Mouse (Mus musculus): ENCODE measurements at regions not wholly inside any gene's neighbourhood (a gene's known extent, or its start where the extent isn't known, plus 50 kb on each side); places are given as distances from the start of the nearest gene placed in this dataset.

- no peak for DNase-seq (ENCODE audit: low read depth, low spot score)
Measured at GRCm38 (mm10) chr4:12425507-12425906, 253.7 kb upstream of the Fam92a start.

- no peak for DNase-seq (ENCODE audit: low read depth, low spot score)
Measured at GRCm38 (mm10) chr4:12421628-12422319, 250.0 kb upstream of the Fam92a start.

- no peak for DNase-seq (ENCODE audit: low read depth, low spot score)
Measured at GRCm38 (mm10) chr4:12418086-12418485, 246.3 kb upstream of the Fam92a start.

GRCm38 (mm10) chr4:12395344-12395743 lies 223.5 kb upstream of the Fam92a start:
- DNase-seq (ENCODE audit: low read depth, low spot score), result no peak

GRCm38 (mm10) chr4:12376797-12377570 lies 205.2 kb upstream of the Fam92a start:
- DNase-seq (ENCODE audit: low read depth, low spot score), result no peak

DNA sequence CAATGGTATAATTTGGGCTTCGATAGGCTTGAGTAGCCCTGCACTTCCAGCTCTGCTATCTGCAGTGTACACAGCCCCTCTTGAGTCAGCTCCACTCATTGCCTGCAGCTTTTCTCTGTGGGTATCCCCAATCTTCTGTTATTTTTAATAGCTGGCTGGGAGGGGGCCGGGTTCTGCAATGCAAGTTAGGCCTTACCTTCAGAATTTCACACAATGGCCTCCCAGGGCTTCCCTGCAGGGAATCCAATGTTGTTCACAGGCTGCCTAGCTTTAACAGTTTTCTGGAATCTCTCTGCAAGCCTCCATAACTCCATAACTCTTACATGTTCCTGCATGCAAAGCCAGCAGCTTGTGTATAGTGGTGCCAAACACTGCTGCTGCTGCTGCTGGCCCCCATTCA lies 197.7 kb upstream of the Fam92a start:
- DNase-seq (ENCODE audit: low read depth, low spot score), result no peak

- DNase-seq (ENCODE audit: low read depth, low spot score), result no peak
Measured at GRCm38 (mm10) chr4:12356992-12357634, 185.3 kb upstream of the Fam92a start.

GRCm38 (mm10) chr4:12353337-12353856 lies 181.6 kb upstream of the Fam92a start:
- no peak for DNase-seq (ENCODE audit: low read depth, low spot score)

GRCm38 (mm10) chr4:12339236-12339635 lies 167.4 kb upstream of the Fam92a start:
- no peak for DNase-seq (ENCODE audit: low read depth, low spot score)

GRCm38 (mm10) chr4:12334832-12335587 lies 163.2 kb upstream of the Fam92a start:
- no peak for DNase-seq (ENCODE audit: low read depth, low spot score)

GRCm38 (mm10) chr4:12334429-12334828 lies 162.6 kb upstream of the Fam92a start:
- no peak for DNase-seq (ENCODE audit: low read depth, low spot score)

DNA sequence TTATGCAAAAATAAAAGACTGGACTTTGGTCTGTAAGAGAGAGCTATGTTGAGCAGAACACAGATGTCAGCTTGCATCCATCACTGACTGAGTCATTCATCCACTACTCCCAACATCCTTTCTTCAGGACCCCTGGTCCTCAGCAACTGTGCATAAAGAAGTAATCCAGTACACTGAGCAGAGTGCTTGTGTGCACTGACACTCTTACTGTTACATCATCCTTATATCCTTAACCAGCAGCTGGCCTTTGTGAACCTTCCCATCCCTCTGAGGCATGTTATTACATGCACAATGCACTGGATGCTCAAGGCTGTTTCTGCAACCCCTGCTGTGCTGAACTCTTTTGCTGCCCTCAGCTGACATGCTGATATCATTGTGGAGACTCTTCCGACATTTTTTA lies 144.2 kb upstream of the Fam92a start:
- DNase-seq (ENCODE audit: low read depth, low spot score), result no peak

- no peak for DNase-seq (ENCODE audit: low read depth, low spot score)
Measured at GRCm38 (mm10) chr4:12308332-12308731, 136.5 kb upstream of the Fam92a start.

- DNase-seq (ENCODE audit: low read depth, low spot score), result no peak
Measured at GRCm38 (mm10) chr4:12306618-12307565, 135.1 kb upstream of the Fam92a start.

DNA sequence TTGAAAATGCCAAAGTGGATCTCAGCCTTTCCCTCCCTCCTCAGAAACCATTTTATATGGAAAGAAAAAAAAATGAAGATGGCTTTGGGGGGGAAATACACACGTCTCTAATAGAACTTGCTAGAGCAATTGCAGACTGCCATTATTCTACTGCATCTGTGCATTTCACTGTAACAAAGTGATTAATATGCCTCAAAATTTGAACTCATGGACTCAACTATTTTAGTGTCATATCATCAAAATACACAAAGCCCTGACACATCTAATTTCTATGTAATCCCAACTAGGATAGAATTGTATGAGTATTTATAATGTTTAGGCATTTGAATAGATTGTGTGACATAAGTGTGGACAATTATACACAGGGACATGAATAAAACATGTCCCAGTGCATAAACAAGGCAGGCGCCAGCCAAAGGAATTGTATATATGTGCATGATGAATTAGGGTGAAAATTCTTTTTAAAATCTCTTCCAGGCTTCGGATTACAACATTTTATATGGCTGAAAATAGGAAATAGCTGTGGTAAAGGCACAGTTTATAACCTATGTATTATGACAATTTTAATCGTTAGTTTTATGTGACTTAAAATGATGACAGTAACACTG lies 115.4 kb upstream of the Fam92a start:
- no peak for DNase-seq (ENCODE audit: low read depth, low spot score)

- DNase-seq (ENCODE audit: low read depth, low spot score), result no peak
Measured at GRCm38 (mm10) chr4:12286391-12286790, 114.6 kb upstream of the Fam92a start.

DNA sequence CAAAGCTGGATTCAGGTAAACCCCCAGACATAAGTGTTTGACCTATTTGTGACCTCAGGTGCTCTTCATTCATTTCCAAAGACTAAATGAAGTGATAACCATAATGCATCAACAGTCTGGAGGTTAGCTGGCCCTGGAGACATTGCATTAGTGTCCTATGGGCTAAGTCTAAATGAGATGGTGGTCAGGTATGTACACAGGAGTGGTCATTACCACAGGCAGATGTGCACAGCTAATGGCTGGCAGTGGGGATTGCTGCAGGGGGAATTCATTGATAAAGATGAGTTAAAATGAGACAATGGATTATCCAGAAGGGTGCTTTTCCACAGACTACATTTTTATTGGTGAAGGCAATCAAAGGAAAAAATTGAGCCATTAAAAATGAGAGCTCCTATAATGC lies 114.2 kb upstream of the Fam92a start:
- DNase-seq (ENCODE audit: low read depth, low spot score), result no peak

GRCm38 (mm10) chr4:12277949-12278348 lies 106.1 kb upstream of the Fam92a start:
- DNase-seq (ENCODE audit: low read depth, low spot score), result no peak

- DNase-seq (ENCODE audit: low read depth, low spot score), result no peak
Measured at GRCm38 (mm10) chr4:12273369-12273768, 101.6 kb upstream of the Fam92a start.

DNA sequence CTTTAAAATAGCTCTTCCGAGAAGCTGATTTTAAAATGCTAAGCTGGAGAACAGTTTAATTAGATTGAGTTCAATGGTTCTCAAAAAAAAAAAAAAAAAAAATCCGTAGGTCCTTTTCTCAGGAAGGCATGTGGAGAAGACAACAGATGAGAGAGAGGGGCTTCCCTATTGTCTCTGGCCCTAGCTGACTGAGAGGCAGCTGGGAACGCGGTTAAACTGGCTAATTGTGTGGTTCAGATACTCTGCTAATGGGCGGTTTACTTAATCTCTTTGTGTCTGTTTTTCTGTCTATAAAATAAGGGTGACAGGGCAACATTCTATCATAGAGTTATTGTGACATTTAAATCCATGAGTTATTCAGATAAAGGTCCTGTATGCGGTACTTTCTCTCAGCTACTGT lies 101.1 kb upstream of the Fam92a start:
- DNase-seq (ENCODE audit: low read depth, low spot score), result no peak

Measured in WW6 (cell line).